Mouse (Mus musculus) left cerebral cortex, postnatal 10 days (tissue): ENCODE results near the gene Prok2. TPM values are rescaled to one million over a fixed set of nuclear protein-coding genes. Genes with fewer than 3 reads are reported as not detected.
A peak's percentile ranks its signal among the peaks of the same experiment; 100 is the strongest.

Source experiments
- DNase-seq, 2 experiments: peaks; one replicate each; pipeline ENCODE4 v3.0.0; 2021 to 2022; ENCODE audit warnings: low spot score in 2 of 2, mixed read lengths in 1 of 2; ENCODE audit errors: extremely low spot score in 1 of 2
- intact Hi-C: fragments of 180-260 bp; cut with DNase I; formaldehyde crosslinking; loops from one replicate; pipeline ENCODE4 v1.15.1; 2025
- total RNA-seq, 2 experiments: library from RNA; stranded (reverse); gene quantifications; 2 replicates each; pipeline ENCODE4 v1.2.3; 2021

Gene Prok2
- total RNA-seq: 1 to 10 TPM; 1.1 to 1.7 TPM

GRCm38 (mm10) chr6:99725971-99726561, at the start of gene Prok2:
Gene Prok2, minus strand, starts transcription at chr6:99726392.
- DNase-seq: peak in 1 of 2 experiments; percentile 30
- intact Hi-C loops: no loop called here

- no peak for DNase-seq
- intact Hi-C loops: no loop called here
Observed at GRCm38 (mm10) chr6:99774680-99775079, 48.5 kb upstream of the Prok2 start.

GRCm38 (mm10) chr6:99768495-99768894, 42.3 kb upstream of the Prok2 start:
- DNase-seq: no peak
- intact Hi-C loops: no loop called here

GRCm38 (mm10) chr6:99764916-99765315, 38.7 kb upstream of the Prok2 start:
- no peak for DNase-seq

GRCm38 (mm10) chr6:99762069-99762985, 36.1 kb upstream of the Prok2 start:
- intact Hi-C loops: no loop called here
- DNase-seq: no peak

More at GRCm38 (mm10) chr6:99764916-99765315, 38.7 kb upstream of the Prok2 start:
- intact Hi-C loops: no loop called here

- intact Hi-C loops: no loop called here
- no peak for DNase-seq
Observed at GRCm38 (mm10) chr6:99756105-99756504, 29.9 kb upstream of the Prok2 start.

- intact Hi-C loops: no loop called here
- no peak for DNase-seq
Observed at GRCm38 (mm10) chr6:99751308-99751707, 25.1 kb upstream of the Prok2 start.

GRCm38 (mm10) chr6:99746275-99746674, 20.1 kb upstream of the Prok2 start:
- DNase-seq: no peak
- intact Hi-C loops: no loop called here

- DNase-seq: no peak
- intact Hi-C loops: no loop called here
Observed at GRCm38 (mm10) chr6:99742866-99743265, 16.7 kb upstream of the Prok2 start.

GRCm38 (mm10) chr6:99734666-99735065, 8.5 kb upstream of the Prok2 start:
- intact Hi-C loops: no loop called here
- DNase-seq: no peak

- intact Hi-C loops: no loop called here
- DNase-seq: no peak
Observed at GRCm38 (mm10) chr6:99732673-99733072, 6.5 kb upstream of the Prok2 start.

GRCm38 (mm10) chr6:99731926-99732325, 5.7 kb upstream of the Prok2 start:
- intact Hi-C loops: no loop called here
- DNase-seq: no peak

GRCm38 (mm10) chr6:99729853-99730252, 3.7 kb upstream of the Prok2 start:
- DNase-seq: no peak
- intact Hi-C loops: no loop called here

- no peak for DNase-seq
- intact Hi-C loops: no loop called here
Observed at GRCm38 (mm10) chr6:99726576-99727303, 548 bp upstream of the Prok2 start.

- intact Hi-C loops: no loop called here
- DNase-seq: no peak
Observed at GRCm38 (mm10) chr6:99722390-99722789, 3.8 kb downstream of the Prok2 start.

- no peak for DNase-seq
- intact Hi-C loops: no loop called here
Observed at GRCm38 (mm10) chr6:99721032-99721431, 5.2 kb downstream of the Prok2 start.

GRCm38 (mm10) chr6:99715913-99716312, 10.3 kb downstream of the Prok2 start:
- intact Hi-C loops: no loop called here

GRCm38 (mm10) chr6:99715191-99715590, 11.0 kb downstream of the Prok2 start:
- no peak for DNase-seq
- intact Hi-C loops: no loop called here

More at GRCm38 (mm10) chr6:99715913-99716312, 10.3 kb downstream of the Prok2 start:
- DNase-seq: no peak

- DNase-seq: no peak
- intact Hi-C loops: no loop called here
Observed at GRCm38 (mm10) chr6:99713256-99713655, 12.9 kb downstream of the Prok2 start.
